Mouse (Mus musculus) embryonic facial prominence, embryonic 11.5 days (tissue): ENCODE data around the gene Slc12a5. TPM values are rescaled to one million over a fixed set of nuclear protein-coding genes. Genes with fewer than 3 reads are reported as not detected.

Source experiments
- ATAC-seq: fragments of 200-750 bp; cut with Nextera tagmentation; replicated peaks from 2 replicates; pipeline ENCODE4 v1.8.0; 2017; ENCODE audit warnings: low read depth; ENCODE audit not compliant: insufficient number of reproducible peaks, low FRiP score, low TSS enrichment
- DNase-seq: peaks from one replicate; pipeline ENCODE4 v3.0.0-alpha.2; 2015; ENCODE audit warnings: low spot score
- H3K27ac ChIP-seq: fragments of 300-500 bp; sonication (generic); replicated peaks from 2 replicates; pipeline ENCODE4 v1.5.1; 2014; ENCODE audit warnings: mild to moderate bottlenecking, low read depth, low read length, control low read depth
- H3K27me3 ChIP-seq: fragments of 300-500 bp; sonication (generic); 2 replicates; pipeline ENCODE4 v1.6.1; 2014; ENCODE audit warnings: mild to moderate bottlenecking, low read length, moderate library complexity, mixed read lengths; ENCODE audit not compliant: control insufficient read depth, insufficient read depth
- H3K36me3 ChIP-seq: fragments of 300-500 bp; sonication (generic); replicated peaks from 2 replicates; pipeline ENCODE4 v1.6.1; 2014; ENCODE audit warnings: low read depth, mild to moderate bottlenecking, low read length, moderate library complexity, mixed read lengths; ENCODE audit not compliant: control insufficient read depth, insufficient read depth
- H3K4me1 ChIP-seq: fragments of 300-500 bp; sonication (generic); 2 replicates; pipeline ENCODE4 v1.6.1; 2014; ENCODE audit warnings: low read length, mixed read lengths; ENCODE audit not compliant: control insufficient read depth, insufficient read depth
- H3K4me2 ChIP-seq: fragments of 300-500 bp; sonication (generic); 2 replicates; pipeline ENCODE4 v1.6.1; 2014; ENCODE audit warnings: low read depth, mild to moderate bottlenecking, control low read depth, low read length, moderate library complexity
- H3K4me3 ChIP-seq: fragments of 300-500 bp; sonication (generic); 2 replicates; pipeline ENCODE4 v1.5.1; 2014; ENCODE audit warnings: low read depth, low read length, control low read depth
- H3K9ac ChIP-seq: fragments of 300-500 bp; sonication (generic); replicated peaks from 2 replicates; pipeline ENCODE4 v1.6.1; 2014; ENCODE audit warnings: mild to moderate bottlenecking, control low read depth, low read length
- H3K9me3 ChIP-seq: fragments of 300-500 bp; sonication (generic); replicated peaks from 2 replicates; pipeline ENCODE4 v1.6.1; 2016; ENCODE audit warnings: mild to moderate bottlenecking, low read length, inconsistent platforms, mixed read lengths; ENCODE audit not compliant: control insufficient read depth
- WGBS: fragments of 180-500 bp; shearing (Covaris S2); extraction: QIAGEN DNeasy Blood & Tissue Kit; methylation state at CpG from one replicate; pipeline ENCODE4 v1.1.7; 2014; 5-methylcytosine and 5-hydroxymethylcytosine counted together
- polyA plus RNA-seq: library from polyadenylated mRNA; unstranded; fragments of >200 nt; fragmentation: Nextera tagmentation; extraction: Ambion mirVana; gene quantifications from 2 replicates; pipeline ENCODE4 v1.2.1, GENCODE M21; 2014

Slc12a5 gene
- 0.94 and 1.4 TPM in 2 replicates for polyA plus RNA-seq

DNA sequence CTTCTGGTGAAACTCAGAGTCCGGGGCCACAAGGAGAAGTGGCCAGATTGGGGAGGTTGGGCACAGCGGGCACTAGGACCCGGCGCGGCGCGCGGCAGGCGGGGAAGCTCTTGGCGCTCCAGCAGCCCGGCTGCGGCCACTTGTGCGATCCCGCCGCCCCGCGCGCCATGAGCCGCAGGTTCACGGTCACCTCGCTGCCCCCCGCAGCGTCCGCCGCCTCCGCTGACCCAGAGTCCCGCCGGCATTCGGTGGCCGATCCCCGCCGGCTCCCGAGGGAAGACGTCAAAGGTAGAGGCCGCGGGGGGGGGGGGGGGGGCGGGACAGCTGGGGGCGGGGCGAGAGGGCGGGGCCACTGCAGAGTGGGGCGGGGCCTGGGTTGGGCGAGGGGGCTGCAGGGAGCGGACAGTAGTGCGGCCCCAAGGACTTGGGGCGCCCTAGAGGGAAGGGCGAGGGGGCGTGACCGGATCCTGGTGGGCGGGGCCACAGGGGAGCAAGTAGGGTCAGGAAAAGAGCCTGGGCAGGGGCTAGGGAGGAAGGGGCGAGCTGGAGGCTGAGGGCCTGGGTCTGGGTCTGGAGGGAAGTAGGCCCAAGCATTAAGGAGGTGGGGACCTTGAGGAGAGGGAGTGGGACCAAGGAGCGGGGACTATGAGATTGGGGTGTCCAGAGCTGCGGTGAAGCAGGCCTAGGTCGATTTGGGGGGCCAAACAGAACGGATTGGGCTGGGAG is at the start of gene Slc12a5:
Gene Slc12a5, plus strand, starts transcription at position 87 of the 726 bp plus-strand sequence.
- no peaks in the 10 kb centered on the region for H3K4me1 ChIP-seq
- under 1% methylated on average over 36 of the region's 54 CpGs for WGBS

DNA sequence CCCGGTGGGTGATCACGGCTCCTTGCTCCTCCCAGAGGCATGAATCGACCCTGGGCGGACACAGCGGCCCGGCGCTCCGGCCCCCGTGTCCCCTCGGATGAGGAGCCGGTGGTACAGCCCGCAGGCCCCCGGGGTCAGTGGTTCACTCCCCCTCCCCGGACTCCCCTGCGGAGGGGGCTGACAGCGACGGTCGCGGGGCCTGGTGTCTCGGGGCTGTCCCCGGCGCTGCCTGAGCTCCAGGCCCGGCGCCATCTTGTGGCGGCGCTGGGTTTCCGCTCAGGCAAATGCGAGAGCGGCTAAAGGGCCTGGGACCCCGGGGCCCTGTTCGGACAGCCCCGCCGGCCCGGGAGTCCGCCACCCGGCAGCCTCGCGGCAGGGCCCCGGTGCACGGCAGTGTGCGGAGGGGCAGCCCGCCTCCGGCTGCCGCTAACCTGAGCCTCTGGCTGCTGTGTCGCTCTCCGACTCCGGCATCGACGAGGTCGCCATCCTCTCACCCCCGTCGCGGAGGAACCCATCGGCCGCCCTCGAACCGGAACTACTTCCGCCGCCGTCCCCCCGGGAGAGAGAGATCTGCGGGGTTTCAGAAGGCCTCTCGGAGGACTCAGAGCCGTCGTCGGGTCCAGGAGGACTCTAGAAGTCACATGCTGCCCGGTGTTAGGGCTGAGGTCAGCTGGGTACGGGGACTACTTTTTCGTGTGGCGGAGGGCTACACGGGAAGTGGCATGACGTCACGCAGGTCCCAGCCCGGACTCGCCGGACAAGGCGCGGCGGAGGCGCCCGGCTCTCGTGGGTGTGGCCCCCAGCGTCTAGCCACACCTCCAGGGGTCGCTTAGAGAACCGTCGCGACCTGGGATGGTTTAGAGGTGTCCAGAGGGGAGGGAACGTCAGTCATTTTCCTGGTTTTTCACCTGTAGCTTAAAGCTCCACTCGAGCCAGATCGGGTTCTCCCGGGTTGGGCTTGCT is 49.2 kb upstream of the Slc12a5 start, which contains the start of gene Zfp335:
Gene Zfp335, minus strand, starts transcription at position 672 of the 963 bp plus-strand sequence.
- Histone ChIP-seq H3K27ac (peak within 1 kb of the TSS; percentile 98), H3K36me3 (peaks cover 23% of the 10 kb centered on the region), H3K27me3 (no peaks in the 10 kb centered on the region), H3K4me3 (peak within 1 kb of the TSS; percentile 73), H3K4me1 (no peaks in the 10 kb centered on the region), H3K4me2 (peak within 1 kb of the TSS; percentile 83), H3K9ac (peak within 1 kb of the TSS; percentile 98), H3K9me3 (peaks cover under 1% of the 10 kb centered on the region)
- peak; percentile 75 for ATAC-seq
- WGBS: under 1% methylated on average over 88 of the region's 91 CpGs
- DNase-seq: peak; percentile 95

More for the DNA sequence above, at the start of gene Slc12a5:
- ATAC-seq (peak; percentile 74), DNase-seq (peak; percentile 86)
- Histone ChIP-seq H3K9me3 (no peaks in the 10 kb centered on the region; the same call in 1 of the 2 replicates), H3K4me2 (peak within 1 kb of the TSS; percentile 34), H3K9ac (peak within 1 kb of the TSS; percentile 54), H3K4me3 (peak within 1 kb of the TSS; percentile 58), H3K27ac (no peak within 1 kb of the TSS), H3K36me3 (no peaks in the 10 kb centered on the region), H3K27me3 (peaks cover 2% of the 10 kb centered on the region; the same call in 1 of the 2 replicates)

DNA sequence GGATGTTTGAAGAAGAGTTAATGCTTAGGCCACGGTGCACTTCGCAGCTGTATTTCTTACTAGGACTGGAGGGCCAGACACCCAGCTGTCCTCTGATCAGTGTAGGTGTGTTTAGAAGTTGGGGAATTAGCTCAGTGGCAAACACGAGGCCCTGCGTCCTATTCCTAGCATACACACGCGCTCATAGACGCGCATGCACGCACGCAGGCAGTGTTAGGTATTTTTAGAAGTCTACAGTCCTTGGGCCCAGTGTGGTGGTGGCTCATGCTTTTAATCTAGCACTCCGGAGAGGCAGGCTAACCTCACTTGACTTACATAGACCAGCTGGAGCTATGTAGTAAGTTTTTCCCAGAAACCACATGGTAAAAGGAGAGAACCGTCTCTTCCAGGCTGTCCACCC is 48.5 kb upstream of the Slc12a5 start:
- ATAC-seq (peak; percentile 8; the same call in 1 of the 2 replicates), DNase-seq (peak; percentile 31)
- peak overlapping the region; percentile 98 for H3K9ac ChIP-seq
- WGBS: 19% methylated on average over 12 of the region's 12 CpGs
- H3K27me3 ChIP-seq: no peaks in the 10 kb centered on the region
- H3K4me3 ChIP-seq: peak overlapping the region; percentile 73
- H3K9me3 ChIP-seq: no peaks in the 10 kb centered on the region
- H3K4me1 ChIP-seq: no peaks in the 10 kb centered on the region
- peaks cover 17% of the 10 kb centered on the region for H3K36me3 ChIP-seq
- H3K4me2 ChIP-seq: peak overlapping the region; percentile 83
- peak overlapping the region; percentile 98 for H3K27ac ChIP-seq

DNA sequence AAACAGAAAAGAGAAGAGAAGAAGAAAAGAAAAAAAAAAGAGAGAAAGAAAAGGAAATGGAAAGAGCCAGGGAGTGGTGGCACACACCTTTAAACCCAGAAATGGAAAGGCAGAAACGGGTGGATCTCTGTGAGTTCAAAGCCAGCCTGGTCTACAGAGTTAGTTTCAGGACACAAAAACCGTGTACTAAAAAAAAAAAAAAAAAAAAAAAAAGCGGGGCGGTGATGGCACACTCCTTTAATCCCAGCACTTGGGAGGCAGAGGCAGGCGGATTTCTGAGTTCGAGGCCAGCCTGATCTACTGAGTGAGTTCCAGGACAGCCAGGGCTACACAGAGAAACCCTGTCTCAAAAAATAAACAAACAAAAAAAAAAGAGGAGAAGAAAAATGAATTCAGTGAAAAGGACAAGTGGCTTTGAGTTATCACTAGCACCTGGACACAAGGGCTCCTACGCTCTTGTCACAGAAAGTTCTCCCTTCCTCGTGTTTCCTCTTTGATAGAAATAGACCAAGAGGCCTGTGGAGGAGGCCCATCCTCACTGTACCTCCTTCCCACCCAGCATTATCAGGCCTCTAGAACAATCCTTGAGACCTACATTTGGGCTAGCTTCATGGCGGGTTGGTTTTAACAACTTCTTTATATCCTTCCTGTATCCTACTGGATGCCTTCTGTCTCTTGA is 47.7 kb upstream of the Slc12a5 start:
- Histone ChIP-seq H3K4me1 (no peaks in the 10 kb centered on the region), H3K27ac (no peak overlapping the region), H3K9ac (no peak overlapping the region; the same call in 1 of the 2 replicates), H3K4me2 (no peak overlapping the region; the same call in 1 of the 2 replicates), H3K9me3 (no peaks in the 10 kb centered on the region), H3K27me3 (no peaks in the 10 kb centered on the region), H3K36me3 (peaks cover 9% of the 10 kb centered on the region), H3K4me3 (peak overlapping the region; percentile 73; the same call in 1 of the 2 replicates)
- 91% methylated on average over 8 of the region's 9 CpGs for WGBS
- ATAC-seq (no peak), DNase-seq (no peak)

DNA sequence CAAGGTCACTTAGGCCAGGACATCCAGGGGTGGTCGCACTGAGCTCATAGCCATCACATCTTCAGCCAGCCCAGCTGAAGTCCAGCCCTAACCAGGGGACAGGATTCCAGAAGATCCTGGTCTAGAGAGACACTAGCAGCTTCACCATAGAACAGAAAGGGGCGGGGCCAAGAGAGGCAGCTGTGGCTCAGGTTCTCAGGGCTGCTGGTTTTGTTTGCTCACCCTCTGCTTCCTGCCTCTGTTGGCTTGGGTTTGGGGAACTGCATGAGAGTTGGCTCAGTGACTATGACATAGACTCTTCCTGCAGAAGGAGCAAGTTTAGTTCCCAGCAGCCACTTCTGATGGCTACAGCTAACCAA is 47.2 kb upstream of the Slc12a5 start:
- Histone ChIP-seq H3K27ac (no peak overlapping the region), H3K9ac (no peak overlapping the region; the same call in 1 of the 2 replicates), H3K9me3 (no peaks in the 10 kb centered on the region), H3K27me3 (no peaks in the 10 kb centered on the region), H3K36me3 (peaks cover 4% of the 10 kb centered on the region; the same call in 1 of the 2 replicates), H3K4me2 (no peak overlapping the region), H3K4me1 (no peaks in the 10 kb centered on the region), H3K4me3 (no peak overlapping the region)
- WGBS: 87% methylated on average over 2 of the region's 2 CpGs
- DNase-seq: no peak
- no peak for ATAC-seq

DNA sequence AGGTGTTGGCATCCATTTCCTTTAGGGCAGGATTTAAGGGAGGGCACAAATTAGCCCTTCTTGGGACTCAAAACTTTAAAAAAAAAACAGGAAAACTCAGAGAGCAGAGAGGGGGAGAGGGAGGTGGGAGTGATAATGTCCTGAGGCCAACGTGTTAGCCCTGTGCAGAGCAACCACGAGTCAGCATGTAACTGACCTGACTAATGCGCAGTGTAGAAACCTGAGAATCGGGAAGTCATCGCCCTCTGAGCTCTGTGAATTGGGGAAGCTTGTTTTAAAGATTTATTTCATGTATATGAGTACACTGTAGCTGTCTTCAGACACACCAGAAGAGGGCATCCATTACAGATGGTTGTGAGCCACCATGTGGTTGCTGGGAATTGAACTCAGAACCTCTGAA is 43.8 kb upstream of the Slc12a5 start:
- WGBS: 70% methylated on average over 5 of the region's 5 CpGs
- H3K27me3 ChIP-seq: no peaks in the 10 kb centered on the region
- DNase-seq (no peak), ATAC-seq (no peak)
- no peak overlapping the region for H3K4me3 ChIP-seq
- H3K9me3 ChIP-seq: no peaks in the 10 kb centered on the region
- H3K4me1 ChIP-seq: no peaks in the 10 kb centered on the region
- H3K4me2 ChIP-seq: no peak overlapping the region
- no peaks in the 10 kb centered on the region for H3K36me3 ChIP-seq
- H3K27ac ChIP-seq: no peak overlapping the region
- H3K9ac ChIP-seq: no peak overlapping the region

DNA sequence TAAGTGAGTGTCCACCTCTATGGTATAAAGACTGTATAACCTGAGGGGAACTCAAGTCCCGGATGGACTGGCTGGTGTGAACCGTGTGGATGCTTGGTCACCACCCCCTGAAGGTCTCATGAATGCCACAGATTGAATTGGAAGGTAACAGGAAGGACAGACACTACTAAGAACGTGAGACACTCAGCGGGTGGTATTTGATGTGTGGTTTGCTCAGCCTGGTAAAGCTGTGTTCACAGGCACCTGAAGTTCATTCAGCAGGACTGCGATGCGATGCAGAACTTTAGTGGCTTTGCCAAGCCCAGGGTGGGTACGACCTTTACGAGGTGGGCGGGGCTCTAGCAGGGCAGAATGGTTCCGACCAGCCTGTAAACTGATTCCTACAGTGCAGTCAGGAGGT is 43.2 kb upstream of the Slc12a5 start:
- H3K27me3 ChIP-seq: no peaks in the 10 kb centered on the region
- no peaks in the 10 kb centered on the region for H3K4me1 ChIP-seq
- no peak overlapping the region for H3K4me3 ChIP-seq
- no peaks in the 10 kb centered on the region for H3K9me3 ChIP-seq
- H3K4me2 ChIP-seq: no peak overlapping the region
- H3K27ac ChIP-seq: no peak overlapping the region
- no peak for ATAC-seq
- no peaks in the 10 kb centered on the region for H3K36me3 ChIP-seq
- WGBS: 67% methylated on average over 10 of the region's 10 CpGs
- no peak overlapping the region for H3K9ac ChIP-seq
- no peak for DNase-seq
